Mouse (Mus musculus) neural tube, postnatal 0 days (tissue): ENCODE measurements around the gene Gtdc1. TPM values are rescaled to one million over a fixed set of nuclear protein-coding genes. Genes with fewer than 3 reads are reported as not detected.

ENCODE experiments used
- polyA plus RNA-seq: library from polyadenylated mRNA; unstranded; fragments of >200 nt; fragmentation: Nextera tagmentation; extraction: Ambion mirVana; gene quantifications from 2 replicates; pipeline ENCODE4 v1.2.1, GENCODE M21; 2015

The Gtdc1 gene
- polyA plus RNA-seq: 19.3 and 22.5 TPM in 2 replicates

GRCm38 (mm10) chr2:44927482-44927811, at the start of gene Gtdc1:
Gene Gtdc1, minus strand, starts transcription at chr2:44927657.

Other genes starting within 250 kb of the Gtdc1 start
- 32.7 and 35.0 TPM in 2 replicates for gene Zeb2, start 189.7 kb upstream of the Gtdc1 start, polyA plus RNA-seq